Comparison of ENCODE assay signal across 24 mouse cellular contexts in genomic region chr1:190904136-190904535, GRCm38 (mm10). TPM values are rescaled to one million over a fixed set of nuclear protein-coding genes. Genes with fewer than 3 reads are reported as not detected.
DNase-seq lines count a peak whose midpoint lies in the region; ATAC-seq and TF ChIP-seq lines count a peak whose summit lies in the region.
"Had no signal": no experiment of that assay in that cellular context is flagged by ENCODE, and none has a peak within 500 bp of the region (broad histone marks: within the 10 kb centered on the region; RNA-seq: fewer than 3 reads in every experiment).

No protein-coding gene starts in this region.

- H3K79me2 ChIP-seq in liver, adult 2 months (ENCODE audit: control insufficient read depth, insufficient read depth, low read length): peaks cover 16% of the 10 kb centered on the region; the same call in 1 of the 2 replicates

- no peak for TF ChIP-seq CTCF in liver, adult 2 months (IDR thresholded peaks at IDR 0.05; ENCODE audit: low read depth, low read length)
- no peak for TF ChIP-seq CTCF in lung, postnatal 0 days (IDR thresholded peaks at IDR 0.05)
- no peak for TF ChIP-seq CTCF in lung, adult 2 months (IDR thresholded peaks at IDR 0.05; ENCODE audit: insufficient read depth, low read length)

- peaks cover 12% of the 10 kb centered on the region for H3K36me3 ChIP-seq in liver, adult 2 months (ENCODE audit: control insufficient read depth, insufficient read depth, low read length)
- peaks cover 14% of the 10 kb centered on the region for H3K36me3 ChIP-seq in liver, embryonic 12.5 days
- H3K36me3 ChIP-seq in lung, postnatal 0 days (ENCODE audit: insufficient read depth, low read length): 0 out of 2 replicates have a peak, but pooled peaks cover 4% of the 10 kb centered on the region

- peak; percentile 45 for DNase-seq in liver, adult 2 months (ENCODE audit: extremely low read depth, low read depth, low spot score)
- peak; percentile 51 for DNase-seq in lung, postnatal 0 days (ENCODE audit: low spot score)
- no peak for DNase-seq in lung, adult 2 months
- peak; percentile 65 for DNase-seq in lung, postnatal 36 days
- no peak for DNase-seq in lung, postnatal 14 days
- DNase-seq: adrenal gland, adult 8-10 months; adrenal gland, postnatal 14 days; adrenal gland, postnatal 36 days; B cell, adult 2 months; cerebellum, adult 11-12 months; cerebellum, adult 2 months; cerebellum, adult 9-10 months; cerebellum, postnatal 10 days; cerebellum, postnatal 25 days had no signal

- ATAC-seq in liver, embryonic 12.5 days: no peak
- peak; percentile 49 for ATAC-seq in lung, postnatal 0 days
- ATAC-seq: activated CD4-positive, CD25-positive, alpha-beta regulatory T cell, adult 4 months; CD4-positive, CD25-positive, alpha-beta regulatory T cell, adult 4 months; forebrain, embryonic 13.5 days; forebrain, embryonic 15.5 days; Patski had no signal

- TF ChIP-seq POLR2A in liver, adult 2 months (IDR thresholded peaks at IDR 0.05; ENCODE audit: extremely low read depth, insufficient read depth, low read length): no peak
- no peak for TF ChIP-seq POLR2A in lung, adult 2 months (IDR thresholded peaks at IDR 0.05; ENCODE audit: borderline replicate concordance, extremely low read depth, low read depth, low read length)

- H3K9me3 ChIP-seq in liver, embryonic 12.5 days (replicated peaks): no peaks in the 10 kb centered on the region
- H3K9me3 ChIP-seq in lung, postnatal 0 days (ENCODE audit: low read length): no peaks in the 10 kb centered on the region
- H3K9me3 ChIP-seq: embryonic facial prominence, embryonic 10.5 days; embryonic facial prominence, embryonic 12.5 days; forebrain, embryonic 13.5 days; forebrain, embryonic 15.5 days; G1E had no signal

- no peak overlapping the region for H3K27ac ChIP-seq in liver, adult 2 months (replicated peaks; ENCODE audit: insufficient read depth, low read depth, low read length)
- no peak overlapping the region for H3K27ac ChIP-seq in liver, embryonic 12.5 days
- peak overlapping the region; percentile 69; the same call in 1 of the 2 replicates for H3K27ac ChIP-seq in lung, postnatal 0 days (ENCODE audit: low read length)
- H3K27ac ChIP-seq: embryonic facial prominence, embryonic 10.5 days; embryonic facial prominence, embryonic 12.5 days; forebrain, embryonic 13.5 days; forebrain, embryonic 15.5 days had no signal

- no peaks in the 10 kb centered on the region for H3K27me3 ChIP-seq in liver, adult 2 months (ENCODE audit: control insufficient read depth, insufficient read depth, low read length)
- no peaks in the 10 kb centered on the region for H3K27me3 ChIP-seq in liver, embryonic 12.5 days (replicated peaks)
- H3K27me3 ChIP-seq in lung, postnatal 0 days (replicated peaks; ENCODE audit: insufficient read depth, low read length): no peaks in the 10 kb centered on the region
- H3K27me3 ChIP-seq: CH12.LX; embryonic facial prominence, embryonic 12.5 days; forebrain, embryonic 13.5 days; forebrain, embryonic 15.5 days; Patski had no signal

- no peak overlapping the region for H3K9ac ChIP-seq in liver, adult 2 months (ENCODE audit: low read depth, low read length)
- no peak overlapping the region for H3K9ac ChIP-seq in liver, embryonic 12.5 days
- H3K9ac ChIP-seq in lung, postnatal 0 days (replicated peaks; ENCODE audit: low read depth): no peak overlapping the region
- H3K9ac ChIP-seq: embryonic facial prominence, embryonic 12.5 days; forebrain, embryonic 13.5 days; forebrain, embryonic 15.5 days had no signal

- WGBS in liver, adult 2 months: 71% methylated on average over 3 of the region's 3 CpGs
- WGBS in liver, embryonic 12.5 days (ENCODE audit: insufficient replicate concordance): 84% methylated on average over 3 of the region's 3 CpGs
- 78% methylated on average over 3 of the region's 3 CpGs for WGBS in lung, postnatal 0 days
- 78% methylated on average over 3 of the region's 3 CpGs for WGBS in lung, adult 2 months

- H3K4me3 ChIP-seq in liver, adult 2 months (ENCODE audit: insufficient read depth, low read depth, low read length): no peak overlapping the region
- no peak overlapping the region for H3K4me3 ChIP-seq in liver, embryonic 12.5 days
- H3K4me3 ChIP-seq in lung, postnatal 0 days (ENCODE audit: low read depth, low read length): no peak overlapping the region
- H3K4me3 ChIP-seq in lung, adult 2 months (replicated peaks; ENCODE audit: extremely low read depth, low read depth, low read length): no peak overlapping the region
- H3K4me3 ChIP-seq: embryonic facial prominence, embryonic 10.5 days; embryonic facial prominence, embryonic 12.5 days; forebrain, embryonic 13.5 days; forebrain, embryonic 15.5 days had no signal

- no peak overlapping the region for H3K4me2 ChIP-seq in liver, embryonic 12.5 days
- H3K4me2 ChIP-seq in lung, postnatal 0 days (replicated peaks; ENCODE audit: low read depth, low read length): no peak overlapping the region
- H3K4me2 ChIP-seq: embryonic facial prominence, embryonic 12.5 days; forebrain, embryonic 13.5 days; forebrain, embryonic 15.5 days had no signal

- no peaks in the 10 kb centered on the region for H3K4me1 ChIP-seq in liver, adult 2 months (ENCODE audit: control insufficient read depth, insufficient read depth, low read length)
- H3K4me1 ChIP-seq in liver, embryonic 12.5 days: no peaks in the 10 kb centered on the region
- peaks cover 12% of the 10 kb centered on the region for H3K4me1 ChIP-seq in lung, postnatal 0 days (ENCODE audit: insufficient read depth, low read depth, low read length)
- peaks cover 2% of the 10 kb centered on the region; the same call in 1 of the 2 replicates for H3K4me1 ChIP-seq in lung, adult 2 months (ENCODE audit: control insufficient read depth, insufficient read depth, low read length)
- H3K4me1 ChIP-seq: embryonic facial prominence, embryonic 12.5 days; forebrain, embryonic 15.5 days had no signal

- no peak for TF ChIP-seq EP300 in lung, postnatal 0 days (IDR thresholded peaks at IDR 0.05)

RNA-seq across cellular contexts. Expression of gene Rps6kc1, which starts 7.4 kb away (rescaled TPM):
- total RNA-seq in liver, adult 2 months (2014; rRNA removed): 9.2 and 12.6 TPM in 2 replicates
- polyA plus RNA-seq in liver, adult 2 months (2012; rRNA removed): 5.7 and 8.1 TPM in 2 replicates
- polyA plus RNA-seq in liver, embryonic 12.5 days (2016; fragmentation: Nextera tagmentation; extraction: Ambion mirVana): 5.5 and 5.7 TPM in 2 replicates
- polyA plus RNA-seq in lung, postnatal 0 days (2015; fragmentation: Nextera tagmentation; extraction: Ambion mirVana): 8.5 and 9.7 TPM in 2 replicates
- polyA plus RNA-seq in lung, adult 2 months (2012; rRNA removed): 5.7 and 9.7 TPM in 2 replicates

RNA-seq across cellular contexts. Expression of gene Angel2, which starts 20.8 kb away (rescaled TPM):
- total RNA-seq in liver, adult 2 months (2014; rRNA removed): 20.4 and 20.7 TPM in 2 replicates
- 11.4 and 11.7 TPM in 2 replicates for polyA plus RNA-seq in liver, adult 2 months (2012; rRNA removed)
- 21.4 and 23.6 TPM in 2 replicates for polyA plus RNA-seq in liver, embryonic 12.5 days (2016; fragmentation: Nextera tagmentation; extraction: Ambion mirVana)
- 37.7 and 40.4 TPM in 2 replicates for polyA plus RNA-seq in lung, postnatal 0 days (2015; fragmentation: Nextera tagmentation; extraction: Ambion mirVana)
- polyA plus RNA-seq in lung, adult 2 months (2012; rRNA removed): 19.9 and 22.7 TPM in 2 replicates

Comparison
In these comparisons a context has a peak if more than half of its experiments do, and no peak if none do; other contexts are left out.
1. DNase-seq: peak in liver, adult 2 months (single experiment), lung, postnatal 0 days (single experiment) and lung, postnatal 36 days (single experiment); none in lung, adult 2 months (single experiment) and lung, postnatal 14 days (single experiment).